Mouse (Mus musculus) erythroblast, embryonic 14.5 days (primary cell): Measurements from ENCODE around the gene Fndc9.

ENCODE experiments used
- GATA1 ChIP-seq: IDR thresholded peaks from 2 replicates; pipeline ENCODE4 v1.6.1; 2012; ENCODE audit warnings: low read length, inconsistent platforms, mixed read lengths
- TAL1 ChIP-seq: IDR thresholded peaks from 3 replicates; pipeline ENCODE4 v1.6.1; 2012; ENCODE audit warnings: low read length, inconsistent platforms, mixed read lengths

- TF ChIP-seq GATA1 (no peak), TAL1 (no peak)
Measured at GRCm38 (mm10) chr11:46236976-46237375, 1.6 kb downstream of the Fndc9 start.
